Mouse (Mus musculus): ENCODE results near the gene Scrn3.

Gene Scrn3

DNA sequence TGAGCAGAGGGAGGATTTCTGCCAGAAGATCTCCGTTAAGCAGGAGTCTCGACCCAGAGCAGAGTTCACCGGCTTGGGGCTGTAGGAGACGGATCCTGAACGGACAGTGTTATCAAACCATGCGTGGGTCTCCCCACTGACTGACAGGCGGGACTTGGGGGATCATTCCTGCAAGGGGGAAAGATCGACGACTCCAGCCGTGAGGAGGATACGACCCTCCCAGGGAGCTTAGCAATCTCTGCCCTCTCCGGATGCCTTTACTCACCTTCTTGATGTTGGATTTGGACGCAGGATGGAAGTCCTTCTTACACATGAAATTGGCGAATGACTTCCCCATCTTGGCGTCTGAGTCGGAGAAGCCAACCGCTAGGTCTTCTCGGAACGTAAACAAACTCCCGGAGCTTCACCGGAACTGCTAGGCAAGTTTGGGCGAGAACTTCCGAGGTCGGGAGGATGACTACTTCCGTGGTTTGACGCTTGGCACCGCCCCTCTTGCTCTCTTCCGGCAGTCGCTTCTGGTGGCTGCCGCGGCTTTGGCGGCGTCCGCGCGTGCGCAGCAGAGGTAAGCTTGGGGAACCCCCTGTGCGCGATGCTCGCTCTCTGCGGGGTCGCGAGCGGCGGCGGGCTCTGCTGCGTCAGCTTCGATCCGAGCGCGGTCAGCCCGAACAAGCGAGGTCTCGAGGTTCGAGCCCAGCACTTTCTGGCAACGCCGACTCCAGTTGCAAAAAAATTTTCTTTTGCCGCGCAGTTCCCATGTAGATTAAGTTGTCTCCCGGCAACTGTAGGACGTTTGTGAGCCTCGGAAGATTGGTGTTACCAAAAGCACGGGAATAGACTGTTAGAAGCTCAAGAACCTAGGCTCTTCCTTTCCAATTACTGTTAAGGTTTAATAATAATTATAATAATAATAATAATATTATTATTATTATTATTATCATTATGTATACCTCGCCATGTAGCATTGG is at the start of gene Scrn3, which contains the start of gene Cir1:
Scrn3 (plus strand) TSS at position 450 of the 965 bp plus-strand sequence.
Cir1 (minus strand) TSS at position 550 of the 965 bp plus-strand sequence.
- DNase-seq (ENCODE audit: low read depth, low spot score), result peak; percentile 94

DNA sequence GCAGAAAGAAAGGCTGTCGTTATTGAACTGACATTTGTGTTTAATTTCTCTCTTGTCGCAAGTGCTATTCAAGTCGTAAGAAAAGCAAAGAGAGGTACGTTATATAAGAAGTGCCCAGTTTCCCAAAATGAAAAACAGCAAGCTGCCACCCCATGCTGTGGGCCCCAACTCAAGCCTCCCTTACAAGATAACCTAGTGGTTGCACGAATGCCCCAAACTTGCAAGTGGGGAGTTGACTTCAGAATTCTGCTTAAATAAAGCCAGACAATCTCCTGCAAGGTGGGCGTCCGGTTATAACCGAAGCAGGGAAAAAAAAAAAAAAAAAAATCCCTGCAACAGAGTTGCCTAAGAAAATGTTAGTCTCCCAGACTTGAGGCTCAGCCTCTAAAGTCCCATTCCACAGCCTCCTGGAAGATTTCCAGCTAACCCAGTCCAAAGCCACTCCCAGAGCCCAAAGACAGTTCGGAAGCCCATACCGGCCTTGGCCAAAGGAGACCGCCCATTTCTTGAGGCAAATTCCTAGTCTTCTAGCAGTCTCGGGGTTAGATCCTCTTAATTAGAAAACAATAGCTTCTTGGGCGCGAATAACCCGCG is 49.1 kb upstream of the Scrn3 start:
- no peak for DNase-seq (ENCODE audit: low read depth, low spot score)

DNA sequence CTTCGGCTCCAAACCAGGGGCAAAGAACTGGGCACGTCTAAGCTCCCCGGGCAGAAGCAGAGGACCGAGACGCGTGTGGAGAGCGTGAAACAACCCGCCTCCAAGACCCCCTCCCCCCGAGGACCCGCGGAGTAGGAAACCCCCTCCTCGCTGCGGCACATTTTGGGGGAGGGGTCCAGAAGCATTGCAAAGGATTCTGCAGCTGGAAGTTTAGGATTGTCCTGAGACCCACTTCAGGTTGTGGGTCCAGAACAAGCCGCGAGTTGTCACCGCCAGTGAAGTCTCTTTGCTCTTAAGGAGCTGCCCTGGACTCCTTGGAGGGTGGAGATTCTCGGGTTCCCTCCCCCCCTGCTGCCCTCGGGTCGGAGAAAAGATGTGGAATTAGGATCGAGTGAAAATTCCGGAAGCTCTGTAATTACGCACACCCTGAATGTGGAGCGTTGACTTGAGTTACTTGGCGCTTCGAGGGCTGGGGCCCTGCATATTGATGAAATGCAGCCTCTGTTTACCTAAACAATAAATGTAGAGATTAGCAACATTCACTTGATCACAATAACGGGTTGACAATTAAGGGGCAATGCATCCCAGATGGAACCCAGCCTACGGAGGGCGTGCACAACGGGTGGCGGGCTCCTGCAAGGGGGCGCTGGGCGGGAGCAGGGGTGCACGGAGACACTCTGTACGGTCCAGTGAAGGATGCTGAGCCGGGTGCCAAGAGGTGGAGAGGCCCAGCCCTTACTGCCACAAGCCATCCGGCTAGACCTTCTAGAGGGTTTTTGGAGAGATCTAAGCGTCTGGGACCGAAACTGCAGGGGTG is 48.4 kb upstream of the Scrn3 start:
- no peak for DNase-seq (ENCODE audit: low read depth, low spot score)

DNA sequence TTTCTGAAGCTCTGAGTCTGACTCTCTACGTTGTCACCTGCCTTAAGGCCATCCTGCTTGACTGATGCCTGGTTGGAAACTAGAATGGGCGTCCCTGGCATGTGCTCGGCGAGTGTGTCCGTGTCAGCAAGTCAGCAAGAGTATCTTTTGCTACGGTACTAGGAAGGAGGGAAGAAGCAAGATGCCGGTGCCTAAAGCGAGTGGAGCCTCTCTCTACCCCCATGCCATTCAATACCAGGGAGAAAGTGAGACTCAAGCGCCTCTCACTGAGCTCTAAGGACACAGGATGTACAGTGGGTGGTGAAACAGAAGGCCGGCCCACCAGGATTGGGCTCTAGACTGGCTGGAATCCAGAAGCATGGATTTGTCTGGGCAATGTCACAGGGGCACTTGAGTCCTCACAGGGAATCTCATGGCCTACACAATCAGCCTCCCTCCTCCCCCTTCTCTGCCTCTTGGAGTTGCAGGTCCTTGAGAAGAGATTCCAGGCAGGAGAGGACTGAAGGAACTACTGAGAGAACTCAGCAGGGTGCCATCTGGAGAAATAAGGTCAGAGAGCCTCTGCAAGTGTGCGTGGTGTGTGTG is 47.7 kb upstream of the Scrn3 start:
- no peak for DNase-seq (ENCODE audit: low read depth, low spot score)

DNA sequence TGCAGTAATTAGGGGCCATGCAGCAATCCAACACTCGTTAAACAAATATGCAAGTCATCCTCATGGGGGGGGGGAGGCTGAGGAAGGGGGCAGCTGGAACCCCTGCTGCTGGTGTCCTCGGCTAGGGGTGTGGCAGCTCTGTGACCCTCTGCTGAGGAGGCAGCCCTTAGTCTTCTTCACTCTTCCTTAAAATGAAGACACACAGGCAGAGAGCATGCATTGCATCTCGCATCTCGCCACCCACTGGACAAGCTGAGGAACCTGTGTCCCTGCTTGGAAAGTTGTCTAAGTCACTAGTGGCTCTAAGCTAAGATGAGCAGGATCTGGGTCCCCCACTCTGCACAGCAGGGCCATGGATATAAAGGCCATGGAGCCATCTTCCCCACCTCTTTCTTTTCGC is 46.4 kb upstream of the Scrn3 start:
- DNase-seq (ENCODE audit: low read depth, low spot score), result no peak

DNA sequence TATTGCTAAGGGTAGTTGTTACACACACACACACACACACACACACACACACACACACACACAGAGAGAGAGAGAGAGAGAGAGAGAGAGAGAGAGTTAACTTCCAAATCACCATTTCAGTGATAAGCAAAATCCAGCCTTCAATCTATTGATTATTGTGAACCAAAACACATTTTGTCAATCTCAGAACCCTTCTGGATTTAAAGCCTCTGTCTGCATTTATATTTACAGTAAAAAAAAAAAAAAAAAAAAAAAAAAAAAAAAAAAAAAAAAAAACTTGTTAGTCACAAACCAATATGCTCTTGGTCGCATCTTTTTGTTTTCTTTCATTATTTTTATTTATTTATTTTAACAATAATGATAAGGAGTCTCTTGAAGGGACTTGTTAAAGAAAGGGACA is 45.8 kb upstream of the Scrn3 start:
- DNase-seq (ENCODE audit: low read depth, low spot score), result no peak

DNA sequence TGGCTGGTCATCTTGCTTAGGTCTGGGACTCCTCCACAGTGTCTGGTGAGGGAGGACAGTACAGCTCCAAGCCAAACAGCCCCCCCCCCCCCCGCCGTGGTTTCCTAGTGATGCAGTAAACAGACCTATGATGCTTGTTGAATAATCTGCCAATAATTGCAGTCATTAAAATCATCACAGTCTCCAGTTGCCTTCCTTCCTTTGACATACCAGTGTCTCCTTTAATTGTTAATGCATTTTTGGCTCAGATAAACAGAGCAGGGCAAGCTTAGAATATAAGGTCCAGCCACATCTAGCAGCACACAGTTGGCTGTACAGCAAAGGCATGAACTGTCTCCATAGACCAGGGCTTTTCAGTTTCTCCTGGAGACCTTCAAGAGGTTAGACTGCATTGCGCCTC is 45.2 kb upstream of the Scrn3 start:
- DNase-seq (ENCODE audit: low read depth, low spot score), result no peak

DNA sequence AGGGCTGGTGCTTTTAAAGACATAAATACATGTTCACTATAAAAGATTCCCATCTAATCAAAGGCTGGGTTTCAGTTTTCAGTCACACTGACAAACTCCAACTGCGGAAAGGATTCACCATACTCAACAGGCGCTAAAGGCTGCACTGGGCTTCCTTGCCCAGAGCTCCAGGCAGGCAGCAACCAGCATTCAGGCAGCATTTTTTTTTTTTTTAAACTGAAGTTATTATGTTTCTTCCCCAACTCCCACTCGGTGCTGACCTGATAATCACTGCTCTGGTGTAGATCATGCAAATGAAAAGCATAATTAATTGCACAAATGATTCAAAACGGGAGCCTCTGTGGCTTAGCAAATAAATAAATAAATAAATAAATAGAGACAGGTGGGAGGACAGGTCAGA is 44.6 kb upstream of the Scrn3 start:
- no peak for DNase-seq (ENCODE audit: low read depth, low spot score)

DNA sequence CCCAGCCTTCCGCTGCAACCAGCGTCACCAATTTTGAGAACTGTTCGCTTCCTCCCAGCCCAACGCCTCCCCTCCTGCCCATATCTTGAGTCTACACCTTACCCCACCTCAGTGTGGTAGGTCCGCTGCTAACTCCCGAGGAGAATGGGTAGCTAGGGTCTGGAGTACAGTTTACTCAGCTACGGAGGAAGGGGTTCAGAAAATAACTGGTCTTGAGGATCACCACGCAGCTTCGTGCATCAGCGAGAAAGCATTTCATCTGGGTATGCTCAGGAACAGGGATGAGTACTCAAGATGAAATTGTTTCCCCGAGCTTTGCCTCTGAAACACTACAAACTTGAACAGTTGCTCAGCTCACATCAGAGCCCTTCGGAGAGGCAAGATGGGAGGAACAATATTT is 44.1 kb upstream of the Scrn3 start:
- no peak for DNase-seq (ENCODE audit: low read depth, low spot score)

DNA sequence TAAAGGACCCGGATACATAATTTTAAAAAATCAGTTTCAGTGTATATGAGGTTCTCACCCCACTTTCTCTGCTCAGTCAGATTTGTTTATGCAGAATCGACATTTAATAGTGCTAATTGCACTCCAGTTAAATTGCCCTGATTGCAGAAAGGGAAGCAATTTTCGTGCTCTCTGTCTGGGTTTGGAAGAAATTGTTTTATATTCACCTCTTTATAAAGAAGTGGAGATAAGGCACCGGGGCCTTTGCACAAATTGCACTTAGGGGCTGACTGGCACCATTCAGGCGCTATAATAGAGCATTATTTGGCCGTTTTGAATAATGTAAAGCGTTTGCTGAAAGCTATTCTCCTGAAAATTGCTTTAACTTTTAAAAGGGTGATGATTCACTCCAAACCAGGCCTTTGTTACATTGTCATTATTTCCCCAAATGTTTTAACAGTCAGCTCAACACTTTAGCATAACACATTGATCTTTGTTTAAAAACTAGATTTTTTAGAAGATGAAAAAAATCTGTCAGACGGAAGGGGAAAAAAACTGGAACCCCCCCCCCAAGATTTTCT is 43.5 kb upstream of the Scrn3 start:
- no peak for DNase-seq (ENCODE audit: low read depth, low spot score)

DNA sequence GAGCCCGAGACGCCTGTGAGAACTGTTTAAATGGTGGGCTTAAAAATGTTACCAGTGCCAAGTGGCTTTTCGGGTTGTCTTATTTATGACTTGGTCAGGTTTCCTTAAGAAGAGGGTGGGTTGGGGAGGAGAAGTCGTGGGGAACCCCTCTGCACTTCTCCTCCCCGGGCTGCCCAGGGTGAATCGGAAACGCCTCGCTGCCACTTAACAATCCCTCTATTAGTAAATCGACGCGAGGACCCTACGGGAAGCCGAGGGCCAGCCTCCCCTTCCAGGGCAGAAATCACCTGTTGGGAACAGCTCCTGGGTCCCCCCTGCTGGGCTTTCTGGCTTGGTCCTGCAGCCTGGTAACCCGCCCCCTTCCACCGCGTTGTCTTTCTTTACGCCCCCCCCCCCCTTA is 42.7 kb upstream of the Scrn3 start:
- DNase-seq (ENCODE audit: low read depth, low spot score), result no peak

DNA sequence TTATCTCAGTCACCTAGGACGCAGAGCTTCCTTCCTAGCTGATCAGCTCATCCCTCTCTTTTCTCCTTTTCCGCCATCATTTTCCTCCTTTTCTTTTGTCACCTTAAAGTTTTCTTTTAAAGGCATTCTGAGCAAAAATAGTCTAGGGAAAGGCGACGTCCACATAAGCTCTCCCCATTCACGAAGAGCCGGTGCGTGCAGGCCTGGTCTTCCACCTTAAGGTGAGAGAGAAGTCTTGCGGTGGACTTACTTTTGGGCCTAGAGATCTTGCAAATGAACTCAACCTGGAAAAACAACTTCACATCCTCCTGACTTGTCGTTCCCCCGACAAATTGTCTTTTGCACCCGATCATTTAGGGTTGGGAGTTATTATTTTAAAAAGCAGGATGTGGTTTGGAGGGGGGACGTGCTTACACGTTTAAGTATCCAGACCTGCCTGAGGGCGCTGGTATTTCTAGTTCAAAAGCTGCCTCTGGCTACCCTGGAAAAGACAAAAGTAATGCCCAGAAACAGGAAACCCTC is 42.3 kb upstream of the Scrn3 start:
- DNase-seq (ENCODE audit: low read depth, low spot score), result no peak

DNA sequence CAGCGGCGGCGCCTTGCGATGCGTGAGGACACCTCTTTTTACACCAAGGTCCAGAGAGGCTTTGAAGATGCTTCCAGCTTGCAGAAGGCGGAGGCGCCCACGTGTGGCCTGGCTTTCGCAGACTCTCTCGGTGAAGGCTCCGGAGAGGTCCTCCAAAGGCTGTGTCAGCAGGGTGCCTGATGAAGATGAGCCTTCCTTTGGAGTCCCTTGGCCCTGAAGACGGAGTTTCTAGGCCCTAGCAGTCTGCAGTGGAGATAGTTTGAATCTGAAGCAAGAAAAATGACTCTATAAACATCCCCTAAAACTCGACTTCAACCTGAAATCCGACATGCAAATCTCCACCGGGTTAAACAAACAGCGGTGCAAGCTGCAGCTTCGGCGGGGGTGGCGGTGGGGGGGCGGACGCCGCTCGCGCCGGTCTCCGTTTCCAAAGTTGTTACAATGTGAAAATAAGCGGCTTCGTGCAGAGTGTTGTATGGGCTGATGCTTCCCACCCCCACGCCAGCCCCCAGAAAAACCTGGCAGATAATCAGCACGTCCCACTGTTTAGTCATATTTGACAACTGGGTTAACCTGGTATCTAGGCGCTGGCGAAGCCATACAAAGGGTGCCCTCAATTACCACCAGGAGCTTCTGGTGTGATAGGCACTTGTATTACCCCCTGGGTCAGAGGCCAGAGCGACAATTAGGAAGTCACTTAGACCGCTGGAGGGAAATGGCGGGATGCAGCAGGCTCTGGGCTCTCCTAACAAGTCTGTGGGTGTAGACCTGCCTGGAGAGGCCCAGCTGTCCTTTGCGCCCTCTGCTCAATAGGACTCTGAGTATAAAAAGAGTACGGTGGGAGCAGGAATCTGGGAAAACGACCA is 41.6 kb upstream of the Scrn3 start:
- DNase-seq (ENCODE audit: low read depth, low spot score), result no peak

DNA sequence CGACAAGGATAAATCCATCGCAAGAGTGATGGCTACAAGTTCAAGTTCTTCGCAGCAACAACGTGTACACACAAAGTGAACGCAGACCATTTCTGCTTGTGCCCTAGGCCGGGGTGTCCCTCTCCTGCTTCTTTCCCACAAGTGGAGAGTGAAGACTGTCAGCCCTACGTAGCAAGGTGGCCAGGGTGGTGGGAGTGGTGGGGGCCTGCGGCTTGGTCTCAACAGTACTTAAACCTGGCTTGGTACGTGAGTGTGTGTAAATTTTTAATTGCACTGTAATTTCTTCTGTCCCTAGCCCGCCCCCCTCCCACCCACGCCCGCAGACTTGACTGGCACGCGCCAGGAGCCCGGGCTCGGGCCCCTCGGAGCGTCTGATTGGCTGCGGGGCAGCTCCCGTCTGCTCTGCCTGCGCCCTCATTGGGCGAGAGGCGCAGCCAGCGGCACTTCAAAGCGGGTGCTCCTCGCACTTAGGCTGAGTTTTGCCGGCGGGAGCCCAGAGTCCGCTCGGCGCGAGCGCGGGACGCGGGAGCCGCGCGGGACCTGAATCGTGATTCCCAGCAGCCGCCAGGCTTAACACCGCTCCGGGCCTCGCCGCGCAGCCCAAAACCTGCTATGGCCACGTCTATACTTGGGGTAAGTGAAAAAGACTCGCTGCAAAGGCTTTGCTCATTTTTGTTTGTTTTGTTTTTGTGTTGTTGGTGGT is 40.8 kb upstream of the Scrn3 start, which contains the start of gene Sp9:
Sp9 (plus strand) TSS at position 467 of the 703 bp plus-strand sequence.
- DNase-seq (ENCODE audit: low read depth, low spot score), result no peak

DNA sequence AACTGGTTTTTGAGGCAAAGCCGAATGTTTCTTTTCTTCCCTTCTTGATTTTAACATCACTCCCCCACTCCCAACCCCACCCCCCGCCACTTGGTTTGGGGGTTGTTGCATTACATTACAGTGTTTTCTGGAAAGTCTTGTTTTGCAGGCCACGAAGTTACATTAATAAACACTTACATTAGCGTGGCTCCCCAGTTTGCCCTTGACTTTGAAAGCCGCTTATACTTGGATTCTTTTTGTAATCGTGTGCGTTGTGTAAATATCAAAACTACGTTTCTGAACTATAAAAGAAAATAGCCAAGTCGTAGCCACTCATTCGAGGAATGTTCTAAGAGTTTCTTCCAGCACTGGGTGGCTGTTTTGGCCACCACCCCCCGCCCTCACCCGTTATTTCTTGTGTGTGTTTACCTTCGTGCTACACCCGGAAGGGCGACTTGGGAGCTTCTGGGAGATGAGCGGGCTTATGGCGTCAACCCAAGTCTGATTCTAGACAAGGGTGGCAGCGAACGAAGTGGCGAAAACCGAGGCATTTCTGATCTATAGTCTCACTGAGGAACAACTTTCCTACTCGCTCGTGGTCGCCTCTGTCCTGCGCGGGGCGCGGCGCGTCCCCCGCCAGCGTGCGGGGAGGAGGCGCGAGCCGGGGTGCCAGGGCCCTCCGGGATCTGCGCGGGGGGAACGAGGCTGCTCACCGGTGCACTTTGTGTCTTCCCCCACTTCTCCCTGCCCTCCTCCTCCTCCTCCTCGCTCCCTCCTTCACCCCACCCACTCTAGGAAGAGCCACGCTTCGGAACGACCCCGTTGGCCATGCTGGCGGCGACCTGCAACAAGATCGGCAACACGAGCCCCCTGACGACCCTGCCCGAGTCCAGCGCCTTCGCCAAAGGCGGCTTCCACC is 39.8 kb upstream of the Scrn3 start:
- DNase-seq (ENCODE audit: low read depth, low spot score), result no peak

DNA sequence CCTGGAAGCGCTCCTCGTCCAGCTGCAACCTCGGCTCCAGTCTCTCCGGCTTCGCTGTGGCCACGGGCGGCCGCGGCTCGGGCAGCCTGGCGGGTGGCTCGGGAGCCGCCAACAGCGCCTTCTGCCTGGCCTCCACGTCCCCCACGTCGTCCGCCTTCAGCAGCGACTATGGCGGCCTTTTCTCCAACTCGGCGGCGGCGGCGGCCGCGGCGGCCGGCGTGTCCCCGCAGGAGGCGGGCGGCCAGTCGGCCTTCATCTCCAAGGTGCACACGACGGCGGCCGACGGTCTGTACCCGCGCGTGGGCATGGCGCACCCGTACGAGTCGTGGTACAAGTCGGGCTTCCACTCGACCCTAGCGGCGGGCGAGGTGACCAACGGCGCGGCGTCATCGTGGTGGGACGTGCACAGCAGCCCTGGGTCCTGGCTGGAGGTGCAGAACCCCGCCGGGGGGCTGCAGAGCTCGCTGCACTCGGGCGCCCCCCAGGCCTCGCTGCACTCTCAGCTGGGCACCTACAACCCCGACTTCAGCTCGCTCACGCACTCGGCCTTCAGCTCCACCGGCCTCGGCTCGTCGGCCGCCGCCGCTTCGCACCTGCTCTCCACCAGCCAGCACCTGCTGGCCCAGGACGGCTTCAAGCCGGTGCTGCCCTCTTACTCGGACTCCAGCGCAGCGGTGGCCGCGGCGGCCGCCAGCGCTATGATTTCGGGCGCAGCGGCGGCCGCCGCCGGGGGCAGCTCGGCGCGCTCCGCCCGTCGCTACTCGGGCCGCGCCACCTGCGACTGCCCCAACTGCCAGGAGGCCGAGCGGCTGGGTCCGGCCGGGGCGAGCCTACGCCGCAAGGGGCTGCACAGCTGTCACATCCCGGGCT is 38.9 kb upstream of the Scrn3 start:
- DNase-seq (ENCODE audit: low read depth, low spot score), result no peak

DNA sequence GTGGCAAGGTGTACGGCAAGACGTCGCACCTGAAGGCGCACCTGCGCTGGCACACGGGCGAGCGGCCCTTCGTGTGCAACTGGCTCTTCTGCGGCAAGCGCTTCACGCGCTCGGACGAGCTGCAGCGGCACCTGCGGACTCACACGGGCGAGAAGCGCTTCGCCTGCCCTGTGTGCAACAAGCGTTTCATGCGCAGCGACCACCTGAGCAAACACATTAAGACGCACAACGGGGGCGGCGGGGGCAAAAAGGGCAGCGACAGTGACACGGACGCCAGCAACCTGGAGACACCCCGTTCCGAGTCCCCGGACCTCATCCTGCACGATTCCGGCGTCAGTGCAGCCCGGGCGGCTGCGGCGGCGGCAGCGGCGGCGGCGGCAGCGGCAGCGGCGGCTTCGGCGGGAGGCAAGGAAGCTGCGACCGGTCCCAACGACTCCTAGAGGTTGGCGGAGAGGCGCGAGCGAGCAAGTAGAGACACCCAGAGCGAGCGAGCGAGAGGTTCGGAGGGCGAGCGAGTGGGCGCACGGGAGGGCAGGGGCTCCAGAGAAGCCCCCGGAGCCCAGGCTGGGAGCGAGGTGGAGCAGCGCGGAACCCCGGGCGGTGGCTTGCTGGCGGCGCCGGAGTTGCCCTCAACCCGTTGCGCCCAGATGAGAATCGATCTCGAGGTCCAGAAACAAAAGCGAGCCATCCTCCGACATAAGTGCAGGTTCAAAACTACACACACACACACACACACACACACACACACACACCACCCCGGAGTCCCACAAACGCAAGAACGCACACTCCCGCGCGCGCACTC is 38.1 kb upstream of the Scrn3 start:
- no peak for DNase-seq (ENCODE audit: low read depth, low spot score)

Data from retina, postnatal 7 days (tissue).